Mouse (Mus musculus) CH12.LX (cell line): ENCODE results near the gene Gm13693. TPM values are rescaled to one million over a fixed set of nuclear protein-coding genes. Genes with fewer than 3 reads are reported as not detected.
"Not testable (repeated sequence)": the region's sequence is repeated elsewhere in the genome, so short reads cannot be mapped to it uniquely, and the experiment has no call there.

ENCODE experiments used
- DNase-seq: peaks from one replicate; pipeline ENCODE4 v3.0.0-alpha.2; 2013; ENCODE audit errors: extremely low read depth
- H3K27ac ChIP-seq: 2 replicates; pipeline ENCODE4 v1.5.1; 2012; ENCODE audit warnings: low read depth, mild to moderate bottlenecking, control low read depth, moderate library complexity; ENCODE audit not compliant: insufficient read depth
- H3K27me3 ChIP-seq: replicated peaks from 2 replicates; pipeline ENCODE3; 2012; ENCODE audit warnings: inconsistent platforms
- H3K36me3 ChIP-seq, 2 experiments: replicated peaks in 1 of 2; 2 replicates each; pipeline versions ENCODE3 to v1.6.1; 2012; ENCODE audit warnings: inconsistent platforms in 1 of 2, low read length in 1 of 2, mild to moderate bottlenecking in 1 of 2, mixed read lengths in 1 of 2, moderate library complexity in 1 of 2; ENCODE audit not compliant: control insufficient read depth in 1 of 2, insufficient read depth in 1 of 2
- H3K4me1 ChIP-seq, 2 experiments: 2 replicates each; pipeline ENCODE4 v1.6.1; 2012; ENCODE audit warnings: inconsistent platforms in 1 of 2, moderate library complexity in 1 of 2; ENCODE audit not compliant: insufficient read depth in 2 of 2, control insufficient read depth in 1 of 2
- H3K4me2 ChIP-seq: 2 replicates; pipeline ENCODE4 v1.6.1; 2012; ENCODE audit warnings: low read depth, mild to moderate bottlenecking, control low read depth; ENCODE audit not compliant: poor library complexity, insufficient read depth, severe bottlenecking
- H3K4me3 ChIP-seq, 3 experiments: fragments of 150-350 bp in 1 of 3; sonication (generic) in 1 of 3; replicated peaks in 1 of 3; 2 replicates each; pipeline versions ENCODE3 to v1.5.1; 2011 to 2012; ENCODE audit warnings: low read depth in 2 of 3, low read length in 2 of 3, mild to moderate bottlenecking in 2 of 3, moderate library complexity in 2 of 3, control low read depth in 1 of 3, improper control_type of control experiment in 1 of 3, inconsistent platforms in 1 of 3, mixed read lengths in 1 of 3; ENCODE audit not compliant: poor library complexity in 1 of 3
- H3K79me2 ChIP-seq: replicated peaks from 2 replicates; pipeline ENCODE4 v1.6.1; 2012; ENCODE audit warnings: mild to moderate bottlenecking, moderate library complexity; ENCODE audit not compliant: control insufficient read depth, poor library complexity, insufficient read depth, severe bottlenecking; ENCODE audit errors: extremely low read depth
- H3K9ac ChIP-seq: 2 replicates; pipeline ENCODE4 v1.6.1; 2012; ENCODE audit warnings: low read depth, mild to moderate bottlenecking, control low read depth, moderate library complexity; ENCODE audit not compliant: insufficient read depth
- H3K9me3 ChIP-seq: replicated peaks from 2 replicates; pipeline ENCODE3; 2012; ENCODE audit warnings: low read length, inconsistent platforms, mixed read lengths
- CHD2 ChIP-seq: IDR thresholded peaks from 2 replicates; pipeline ENCODE4 v1.6.1; 2011; ENCODE audit warnings: low read length, improper control_type of control experiment
- CTCF ChIP-seq, 2 experiments: IDR thresholded peaks in 1 of 2; conservative IDR thresholded peaks in 1 of 2; 2 replicates each; pipeline ENCODE4 v1.5.1; 2011 to 2012; ENCODE audit warnings: low read depth in 2 of 2, low read length in 2 of 2, improper control_type of control experiment in 1 of 2, inconsistent platforms in 1 of 2, mild to moderate bottlenecking in 1 of 2, moderate library complexity in 1 of 2
- E2F4 ChIP-seq: IDR thresholded peaks from 2 replicates; pipeline ENCODE4 v1.6.1; 2011; ENCODE audit warnings: low read depth, low read length, improper control_type of control experiment; ENCODE audit not compliant: insufficient replicate concordance
- ELF1 ChIP-seq: IDR thresholded peaks from 2 replicates; pipeline ENCODE4 v1.6.1; 2014; ENCODE audit warnings: low read depth, mild to moderate bottlenecking, inconsistent platforms, low read length, improper control_type of control experiment
- EP300 ChIP-seq: IDR thresholded peaks from 2 replicates; pipeline ENCODE4 v1.6.1; 2011; ENCODE audit warnings: low read length, improper control_type of control experiment
- ETS1 ChIP-seq: conservative IDR thresholded peaks from 2 replicates; pipeline ENCODE4 v1.6.1; 2012; ENCODE audit warnings: low read depth, mild to moderate bottlenecking, inconsistent platforms, low read length, improper control_type of control experiment, moderate library complexity
- GABPA ChIP-seq: IDR thresholded peaks from 2 replicates; pipeline ENCODE4 v1.6.1; 2012; ENCODE audit warnings: low read depth, low read length, improper control_type of control experiment, inconsistent platforms; ENCODE audit not compliant: insufficient replicate concordance
- IRF4 ChIP-seq: IDR thresholded peaks from 2 replicates; pipeline ENCODE4 v1.6.1; 2014; ENCODE audit warnings: low read depth, mild to moderate bottlenecking, inconsistent platforms, low read length, improper control_type of control experiment
- JUN ChIP-seq: IDR thresholded peaks from 2 replicates; pipeline ENCODE4 v1.6.1; 2011; ENCODE audit warnings: low read depth, mild to moderate bottlenecking, low read length, improper control_type of control experiment, moderate library complexity; ENCODE audit not compliant: insufficient read depth
- JUND ChIP-seq: conservative IDR thresholded peaks from 2 replicates; pipeline ENCODE4 v1.6.1; 2011; ENCODE audit warnings: low read depth, low read length, improper control_type of control experiment
- KAT2A ChIP-seq: IDR thresholded peaks from 2 replicates; pipeline ENCODE4 v1.6.1; 2012; ENCODE audit warnings: low read length, improper control_type of control experiment, inconsistent platforms; ENCODE audit not compliant: insufficient replicate concordance
- MAFK ChIP-seq: IDR thresholded peaks from 2 replicates; pipeline ENCODE4 v1.6.1; 2011; ENCODE audit warnings: low read length, improper control_type of control experiment; ENCODE audit not compliant: insufficient replicate concordance
- MYC ChIP-seq: IDR thresholded peaks from 2 replicates; pipeline ENCODE4 v1.6.1; 2011; ENCODE audit warnings: low read depth, mild to moderate bottlenecking, improper control_type of control experiment, low read length
- NELFE ChIP-seq: IDR thresholded peaks from 2 replicates; pipeline ENCODE4 v1.6.1; 2011; ENCODE audit warnings: low read depth, low read length, improper control_type of control experiment
- NRF1 ChIP-seq: IDR thresholded peaks from 2 replicates; pipeline ENCODE4 v1.6.1; 2014; ENCODE audit warnings: low read depth, mild to moderate bottlenecking, inconsistent platforms, low read length, improper control_type of control experiment, moderate library complexity
- PAX5 ChIP-seq: IDR thresholded peaks from 2 replicates; pipeline ENCODE4 v1.6.1; 2012; ENCODE audit warnings: low read length, inconsistent platforms, mixed read lengths
- POLR2A ChIP-seq: IDR thresholded peaks from 2 replicates; pipeline ENCODE4 v1.6.1; 2011; ENCODE audit warnings: low read depth, mild to moderate bottlenecking, improper control_type of control experiment, low read length
- RAD21 ChIP-seq: IDR thresholded peaks from 2 replicates; pipeline ENCODE4 v1.6.1; 2011; ENCODE audit warnings: low read depth, mild to moderate bottlenecking, low read length, improper control_type of control experiment, moderate library complexity
- RCOR1 ChIP-seq: conservative IDR thresholded peaks from 2 replicates; pipeline ENCODE4 v1.6.1; 2012; ENCODE audit warnings: low read depth, mild to moderate bottlenecking, inconsistent platforms, low read length, improper control_type of control experiment
- TBP ChIP-seq: conservative IDR thresholded peaks from 2 replicates; pipeline ENCODE4 v1.6.1; 2011; ENCODE audit warnings: low read depth, low read length, improper control_type of control experiment
- UBTF ChIP-seq: IDR thresholded peaks from 2 replicates; pipeline ENCODE4 v1.6.1; 2012; ENCODE audit warnings: low read depth, mild to moderate bottlenecking, inconsistent platforms, low read length, improper control_type of control experiment, moderate library complexity
- USF2 ChIP-seq: conservative IDR thresholded peaks from 2 replicates; pipeline ENCODE4 v1.6.1; 2011; ENCODE audit warnings: low read depth, low read length, improper control_type of control experiment
- ZKSCAN1 ChIP-seq: IDR thresholded peaks from 2 replicates; pipeline ENCODE4 v1.6.1; 2012; ENCODE audit warnings: low read depth, inconsistent platforms, low read length, improper control_type of control experiment, borderline replicate concordance
- ZNF384 ChIP-seq: IDR thresholded peaks from 2 replicates; pipeline ENCODE4 v1.6.1; 2012; ENCODE audit warnings: low read depth, low read length, improper control_type of control experiment, inconsistent platforms
- dilution Hi-C: fragments of 300-500 bp; cut with MboI; formaldehyde crosslinking; loops from 2 replicates; pipeline ENCODE4 v1.14.3; 2020; ENCODE audit warnings: low sequenced_read_pairs; ENCODE audit not compliant: extremely low pct_unique_long_range_greater_than_20kb, extremely low pct_ligation_motif_present
- in situ Hi-C: fragments of 300-500 bp; cut with MboI; formaldehyde crosslinking; loops from 3 replicates; pipeline ENCODE4 v1.14.3; 2019; ENCODE audit warnings: low sequenced_read_pairs, low pct_ligation_motif_present, low pct_unique_long_range_greater_than_20kb, mixed read lengths
- polyA plus RNA-seq: library from polyadenylated mRNA; unstranded; fragments of >175 nt; gene quantifications from 2 replicates; pipeline ENCODE4 v1.2.1, GENCODE M21; 2012; ENCODE audit warnings: low read depth; ENCODE audit not compliant: insufficient read length
- total RNA-seq, 2 experiments: library from RNA; depleted of rRNA; stranded (reverse); fragments of 300-350 nt in 1 of 2; fragments of >200 nt in 1 of 2; gene quantifications; 2 replicates each; pipeline ENCODE4 v1.2.3; 2012 to 2014

Gene Gm13693
- 0.04 TPM in 1 of 2 replicates, not detected in the other for total RNA-seq (2012; rRNA removed)
- 0.34 and 0.44 TPM in 2 replicates for total RNA-seq (2014; rRNA removed)
- not detected in 2 replicates for polyA plus RNA-seq

GRCm38 (mm10) chr2:83961203-83961602 lies at the start of gene Gm13693:
Gene Gm13693 (plus strand): TSS chr2:83961503.
- H3K4me2 ChIP-seq, DNase-seq, H3K27me3 ChIP-seq, H3K79me2 ChIP-seq, H3K4me1 ChIP-seq, H3K9ac ChIP-seq, H3K4me3 ChIP-seq, H3K36me3 ChIP-seq, H3K9me3 ChIP-seq, H3K27ac ChIP-seq, dilution Hi-C loops, in situ Hi-C loops: not testable (repeated sequence)

GRCm38 (mm10) chr2:83929478-83930088 lies 31.7 kb upstream of the Gm13693 start:
- no peaks in the 10 kb centered on the region for H3K9me3 ChIP-seq
- H3K27me3 ChIP-seq, result no peaks in the 10 kb centered on the region
- peak overlapping the region; percentile 72 for H3K27ac ChIP-seq
- dilution Hi-C loops, result no loop called here
- peak overlapping the region; percentile 60 for H3K4me2 ChIP-seq
- no peaks in the 10 kb centered on the region for H3K79me2 ChIP-seq
- H3K4me3 ChIP-seq, result peak overlapping the region in 1 of 3 experiments; percentile 26
- no peaks in the 10 kb centered on the region for H3K36me3 ChIP-seq
- in situ Hi-C loops, result loop anchor here (25.0 kb wide), 1 partner anchor 117 kb away; the partner anchor contains the start of gene Fam171b
- peak; percentile 86 for DNase-seq
- TF ChIP-seq TBP (peak; percentile 82), MAFK (no peak), EP300 (peak; percentile 38), KAT2A (no peak), MYC (0 out of 2 replicates have a peak, but pooled peaks have one; percentile 11), NELFE (0 out of 2 replicates have a peak, but pooled peaks have one; percentile 40), ELF1 (peak; percentile 30; the same call in 1 of the 2 replicates), POLR2A (peak; percentile 47; the same call in 1 of the 2 replicates)
- peaks cover 10 to 28% of the 10 kb centered on the region in 2 experiments for H3K4me1 ChIP-seq
- no peak overlapping the region for H3K9ac ChIP-seq

GRCm38 (mm10) chr2:83940931-83941361 lies 20.4 kb upstream of the Gm13693 start, which contains the start of gene Zswim2:
Gene Zswim2 (minus strand): TSS chr2:83941228.
- Histone ChIP-seq H3K36me3 (no peaks in the 10 kb centered on the region), H3K27me3 (no peaks in the 10 kb centered on the region), H3K9me3 (no peaks in the 10 kb centered on the region), H3K4me1 (peaks cover 2 to 20% of the 10 kb centered on the region in 2 experiments; a peak in 3 of 4 replicates), H3K79me2 (no peaks in the 10 kb centered on the region), H3K27ac (peak within 1 kb of the TSS; percentile 18; the same call in 1 of the 2 replicates), H3K4me3 (peak within 1 kb of the TSS; percentile 15 to 56 (median 23)), H3K9ac (0 out of 2 replicates have a peak within 1 kb of the TSS, but pooled peaks have one; percentile 3), H3K4me2 (peak within 1 kb of the TSS; percentile 77)
- dilution Hi-C loops (no loop called here), in situ Hi-C loops (loop anchor here (25.0 kb wide), 1 partner anchor 129 kb away; the partner anchor contains the start of gene Fam171b)
- peak; percentile 88 for DNase-seq
- TF ChIP-seq ZKSCAN1 (no peak), CHD2 (peak; percentile 84), UBTF (no peak), ETS1 (no peak), PAX5 (no peak), E2F4 (no peak), JUND (no peak), GABPA (no peak), RCOR1 (no peak), ZNF384 (no peak), CTCF (conservative IDR thresholded peaks at IDR 0.05 in 1 of 2, IDR thresholded peaks at IDR 0.05 in 1 of 2; ENCODE audit: low read depth in 2 of 2, low read length in 2 of 2) (no peak), JUN (no peak), ELF1 (no peak), RAD21 (no peak), IRF4 (peak; percentile 38; the same call in 1 of the 2 replicates), EP300 (peak; percentile 39; the same call in 1 of the 2 replicates), USF2 (no peak), NRF1 (no peak)
